Mouse (Mus musculus) embryonic fibroblast, embryonic 13.5 days (primary cell): ENCODE results near the gene Gm3532.
"Not testable (repeated sequence)": the region's sequence is repeated elsewhere in the genome, so short reads cannot be mapped to it uniquely, and the experiment has no call there.

Experiments used
- CTCF ChIP-seq: IDR thresholded peaks from 2 replicates; pipeline ENCODE4 v1.5.1; 2011; ENCODE audit warnings: mild to moderate bottlenecking, control low read depth, low read length, moderate library complexity, borderline replicate concordance; ENCODE audit not compliant: insufficient read depth
- POLR2A ChIP-seq: IDR thresholded peaks from 2 replicates; pipeline ENCODE4 v1.6.1; 2011; ENCODE audit warnings: low read depth, mild to moderate bottlenecking, control low read depth, low read length, moderate library complexity

- TF ChIP-seq POLR2A, CTCF: not testable (repeated sequence)
Observed at GRCm38 (mm10) chr14:5501374-5501773, 36.9 kb upstream of the Gm3532 start, which contains the start of gene Gm3488.
